Mouse (Mus musculus) stomach, embryonic 15.5 days (tissue): ENCODE measurements around the gene Chst11. TPM values are rescaled to one million over a fixed set of nuclear protein-coding genes. Genes with fewer than 3 reads are reported as not detected.

Experiments
- ATAC-seq: fragments of 200-750 bp; cut with Nextera tagmentation; 2 replicates; pipeline ENCODE4 v1.8.0; 2017; ENCODE audit warnings: low read depth, moderate number of reproducible peaks, moderate TSS enrichment; ENCODE audit not compliant: insufficient read depth, low FRiP score
- H3K27ac ChIP-seq: fragments of 300-500 bp; sonication (generic); 2 replicates; pipeline ENCODE4 v1.5.1; 2015; ENCODE audit warnings: mild to moderate bottlenecking, inconsistent platforms
- H3K27me3 ChIP-seq: fragments of 300-500 bp; sonication (generic); replicated peaks from 2 replicates; pipeline ENCODE4 v1.6.1; 2015; ENCODE audit warnings: inconsistent platforms
- H3K36me3 ChIP-seq: fragments of 300-500 bp; sonication (generic); 2 replicates; pipeline ENCODE4 v1.6.1; 2015; ENCODE audit warnings: inconsistent platforms
- H3K4me1 ChIP-seq: fragments of 300-500 bp; sonication (generic); 2 replicates; pipeline ENCODE4 v1.6.1; 2015; ENCODE audit warnings: inconsistent platforms
- H3K4me2 ChIP-seq: fragments of 300-500 bp; sonication (generic); 2 replicates; pipeline ENCODE4 v1.6.1; 2015; ENCODE audit warnings: mild to moderate bottlenecking, inconsistent platforms
- H3K4me3 ChIP-seq: fragments of 300-500 bp; sonication (generic); replicated peaks from 2 replicates; pipeline ENCODE4 v1.5.1; 2015; ENCODE audit warnings: inconsistent platforms
- H3K9ac ChIP-seq: fragments of 300-500 bp; sonication (generic); 2 replicates; pipeline ENCODE4 v1.6.1; 2015; ENCODE audit warnings: inconsistent platforms
- H3K9me3 ChIP-seq: fragments of 300-500 bp; sonication (generic); 2 replicates; pipeline ENCODE4 v1.6.1; 2016; ENCODE audit warnings: inconsistent platforms
- WGBS: fragments of 180-500 bp; shearing (Covaris S2); methylation state at CpG from one replicate; pipeline ENCODE4 v1.1.7; 2015; 5-methylcytosine and 5-hydroxymethylcytosine counted together
- polyA plus RNA-seq: library from polyadenylated mRNA; unstranded; fragments of >200 nt; fragmentation: Nextera tagmentation; extraction: Ambion mirVana; gene quantifications from 2 replicates; pipeline ENCODE4 v1.2.1, GENCODE M21; 2015

The Chst11 gene
- polyA plus RNA-seq, 1 experiment from 2014 or later = 1.4 TPM

- no peaks in the 10 kb centered on the region for H3K36me3 ChIP-seq
- WGBS = 47% methylated on average over 9 of the region's 9 CpGs
- H3K9me3 ChIP-seq = no peaks in the 10 kb centered on the region
- H3K9ac ChIP-seq = no peak overlapping the region
- 0 out of 2 replicates have a peak, but pooled peaks cover 12% of the 10 kb centered on the region for H3K4me1 ChIP-seq
- no peak overlapping the region; the same call in 1 of the 2 replicates for H3K27ac ChIP-seq
- no peak overlapping the region for H3K4me3 ChIP-seq
- no peak overlapping the region for H3K4me2 ChIP-seq
- ATAC-seq = no peak
- H3K27me3 ChIP-seq = no peaks in the 10 kb centered on the region
Observed at GRCm38 (mm10) chr10:83083946-83084345, 98.6 kb downstream of the Chst11 start.

GRCm38 (mm10) chr10:83088318-83088717 lies 103.0 kb downstream of the Chst11 start:
- Histone ChIP-seq H3K9ac (no peak overlapping the region), H3K36me3 (no peaks in the 10 kb centered on the region), H3K27ac (no peak overlapping the region), H3K4me3 (no peak overlapping the region), H3K27me3 (no peaks in the 10 kb centered on the region), H3K4me1 (0 out of 2 replicates have a peak, but pooled peaks cover 8% of the 10 kb centered on the region), H3K9me3 (no peaks in the 10 kb centered on the region), H3K4me2 (no peak overlapping the region)
- WGBS = 61% methylated on average over 7 of the region's 7 CpGs
- ATAC-seq = no peak

- Histone ChIP-seq H3K27ac (no peak overlapping the region), H3K27me3 (no peaks in the 10 kb centered on the region), H3K36me3 (no peaks in the 10 kb centered on the region), H3K4me3 (no peak overlapping the region), H3K9me3 (no peaks in the 10 kb centered on the region), H3K9ac (no peak overlapping the region), H3K4me2 (no peak overlapping the region), H3K4me1 (0 out of 2 replicates have a peak, but pooled peaks cover 5% of the 10 kb centered on the region)
- no peak for ATAC-seq
- WGBS = 59% methylated on average over 2 of the region's 2 CpGs
Observed at GRCm38 (mm10) chr10:83088826-83089225, 103.5 kb downstream of the Chst11 start.

GRCm38 (mm10) chr10:83090185-83090584 lies 104.9 kb downstream of the Chst11 start:
- Histone ChIP-seq H3K4me1 (no peaks in the 10 kb centered on the region), H3K4me3 (no peak overlapping the region), H3K36me3 (no peaks in the 10 kb centered on the region), H3K9ac (no peak overlapping the region), H3K9me3 (no peaks in the 10 kb centered on the region), H3K27ac (no peak overlapping the region), H3K4me2 (no peak overlapping the region), H3K27me3 (no peaks in the 10 kb centered on the region)
- WGBS = 79% methylated on average over 8 of the region's 8 CpGs
- ATAC-seq = no peak

- H3K9me3 ChIP-seq = no peaks in the 10 kb centered on the region
- H3K9ac ChIP-seq = no peak overlapping the region
- 90% methylated on average over 6 of the region's 6 CpGs for WGBS
- ATAC-seq = no peak
- H3K27ac ChIP-seq = no peak overlapping the region
- no peaks in the 10 kb centered on the region for H3K36me3 ChIP-seq
- H3K4me3 ChIP-seq = no peak overlapping the region
- H3K27me3 ChIP-seq = no peaks in the 10 kb centered on the region
- no peaks in the 10 kb centered on the region for H3K4me1 ChIP-seq
- H3K4me2 ChIP-seq = no peak overlapping the region
Observed at GRCm38 (mm10) chr10:83093705-83094104, 108.4 kb downstream of the Chst11 start.

- H3K4me1 ChIP-seq = no peaks in the 10 kb centered on the region
- 79% methylated on average over 10 of the region's 10 CpGs for WGBS
- ATAC-seq = no peak
- no peaks in the 10 kb centered on the region for H3K9me3 ChIP-seq
- no peak overlapping the region for H3K9ac ChIP-seq
- H3K4me3 ChIP-seq = no peak overlapping the region
- H3K36me3 ChIP-seq = no peaks in the 10 kb centered on the region
- H3K4me2 ChIP-seq = no peak overlapping the region
- H3K27ac ChIP-seq = no peak overlapping the region
- H3K27me3 ChIP-seq = no peaks in the 10 kb centered on the region
Observed at GRCm38 (mm10) chr10:83094248-83094647, 109.0 kb downstream of the Chst11 start.

GRCm38 (mm10) chr10:83094821-83095725 lies 109.8 kb downstream of the Chst11 start:
- no peak overlapping the region for H3K27ac ChIP-seq
- no peaks in the 10 kb centered on the region for H3K4me1 ChIP-seq
- no peak overlapping the region for H3K4me3 ChIP-seq
- 80% methylated on average over 16 of the region's 16 CpGs for WGBS
- ATAC-seq = no peak
- H3K27me3 ChIP-seq = no peaks in the 10 kb centered on the region
- no peak overlapping the region for H3K4me2 ChIP-seq
- no peaks in the 10 kb centered on the region for H3K9me3 ChIP-seq
- H3K36me3 ChIP-seq = no peaks in the 10 kb centered on the region
- H3K9ac ChIP-seq = no peak overlapping the region

- no peak for ATAC-seq
- Histone ChIP-seq H3K9me3 (no peaks in the 10 kb centered on the region), H3K27me3 (no peaks in the 10 kb centered on the region), H3K4me2 (no peak overlapping the region), H3K9ac (no peak overlapping the region), H3K4me3 (no peak overlapping the region), H3K4me1 (0 out of 2 replicates have a peak, but pooled peaks cover 3% of the 10 kb centered on the region), H3K36me3 (no peaks in the 10 kb centered on the region), H3K27ac (no peak overlapping the region)
- WGBS = 92% methylated on average over 6 of the region's 6 CpGs
Observed at GRCm38 (mm10) chr10:83096257-83096656, 111.0 kb downstream of the Chst11 start.

- 0 out of 2 replicates have a peak, but pooled peaks cover 3% of the 10 kb centered on the region for H3K4me1 ChIP-seq
- H3K27me3 ChIP-seq = no peaks in the 10 kb centered on the region
- no peak overlapping the region for H3K27ac ChIP-seq
- no peak overlapping the region for H3K4me2 ChIP-seq
- no peaks in the 10 kb centered on the region for H3K36me3 ChIP-seq
- H3K9ac ChIP-seq = no peak overlapping the region
- H3K9me3 ChIP-seq = no peaks in the 10 kb centered on the region
- no peak for ATAC-seq
- 49% methylated on average over 10 of the region's 10 CpGs for WGBS
- no peak overlapping the region for H3K4me3 ChIP-seq
Observed at GRCm38 (mm10) chr10:83098940-83099339, 113.6 kb downstream of the Chst11 start.

- no peaks in the 10 kb centered on the region for H3K36me3 ChIP-seq
- no peaks in the 10 kb centered on the region for H3K27me3 ChIP-seq
- H3K27ac ChIP-seq = no peak overlapping the region
- no peaks in the 10 kb centered on the region for H3K9me3 ChIP-seq
- 90% methylated on average over 3 of the region's 3 CpGs for WGBS
- H3K4me1 ChIP-seq = 0 out of 2 replicates have a peak, but pooled peaks cover 3% of the 10 kb centered on the region
- no peak overlapping the region for H3K9ac ChIP-seq
- no peak overlapping the region for H3K4me3 ChIP-seq
- no peak for ATAC-seq
- H3K4me2 ChIP-seq = no peak overlapping the region
Observed at GRCm38 (mm10) chr10:83099669-83100068, 114.4 kb downstream of the Chst11 start.

GRCm38 (mm10) chr10:83100890-83101289 lies 115.6 kb downstream of the Chst11 start:
- no peak overlapping the region for H3K9ac ChIP-seq
- no peaks in the 10 kb centered on the region for H3K27me3 ChIP-seq
- 63% methylated on average over 8 of the region's 8 CpGs for WGBS
- no peak overlapping the region for H3K27ac ChIP-seq
- H3K4me1 ChIP-seq = 0 out of 2 replicates have a peak, but pooled peaks cover 3% of the 10 kb centered on the region
- H3K9me3 ChIP-seq = no peaks in the 10 kb centered on the region
- no peak overlapping the region for H3K4me3 ChIP-seq
- H3K4me2 ChIP-seq = no peak overlapping the region
- H3K36me3 ChIP-seq = no peaks in the 10 kb centered on the region
- no peak for ATAC-seq

GRCm38 (mm10) chr10:83101421-83102207 lies 116.3 kb downstream of the Chst11 start:
- Histone ChIP-seq H3K4me2 (no peak overlapping the region), H3K4me3 (no peak overlapping the region), H3K4me1 (0 out of 2 replicates have a peak, but pooled peaks cover 3% of the 10 kb centered on the region), H3K9me3 (no peaks in the 10 kb centered on the region), H3K36me3 (no peaks in the 10 kb centered on the region), H3K9ac (no peak overlapping the region), H3K27ac (no peak overlapping the region), H3K27me3 (no peaks in the 10 kb centered on the region)
- WGBS = 83% methylated on average over 9 of the region's 9 CpGs
- ATAC-seq = no peak
